Mouse (Mus musculus): Measurements from ENCODE around the gene Stk16.

DNA sequence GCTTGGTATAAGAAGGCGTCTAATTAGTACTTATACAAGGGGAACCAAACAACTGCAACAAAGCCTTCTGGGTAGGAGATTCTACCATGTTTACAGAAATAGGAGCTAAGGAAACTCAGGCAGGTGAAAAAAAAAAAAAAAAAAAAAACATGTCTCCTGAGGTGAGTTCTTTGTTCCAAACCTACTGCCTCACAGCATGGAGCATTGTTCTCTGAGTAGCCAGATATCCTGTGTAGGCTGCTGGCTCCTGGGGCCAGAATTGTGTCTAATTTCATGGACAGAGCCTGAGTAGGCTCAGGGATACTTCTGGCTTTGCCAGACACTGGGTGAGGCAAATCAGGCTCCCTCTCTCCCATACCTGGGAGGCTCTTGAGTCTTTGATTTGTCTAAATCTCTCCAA, 17.0 kb downstream of the Stk16 start:
- TF ChIP-seq CTCF (IDR thresholded peaks at IDR 0.05; ENCODE audit: low read depth, low read length) (no peak), GATA1 (IDR thresholded peaks at IDR 0.05; ENCODE audit: borderline replicate concordance, low read length) (no peak), TAL1 (conservative IDR thresholded peaks at IDR 0.05; ENCODE audit: low read depth, low read length) (no peak)

Data from G1E (cell line).